Mouse (Mus musculus) hematopoietic stem cell, adult 5-6 weeks (primary cell): ENCODE results near the gene Vmn1r82. TPM values are rescaled to one million over a fixed set of nuclear protein-coding genes. Genes with fewer than 3 reads are reported as not detected.

Experiments
- ATAC-seq, 2 experiments: fragments of 125-278 bp in 1 of 2; replicated peaks in 1 of 2; 2 replicates each; pipeline ENCODE4 v1.8.0; 2016 to 2017; ENCODE audit warnings: inconsistent platforms in 2 of 2, mild to moderate bottlenecking in 2 of 2, moderate number of reproducible peaks in 2 of 2, low read depth in 1 of 2, moderate TSS enrichment in 1 of 2; ENCODE audit not compliant: low FRiP score in 2 of 2, poor library complexity in 2 of 2, severe bottlenecking in 2 of 2, insufficient read depth in 1 of 2, low TSS enrichment in 1 of 2
- total RNA-seq: library from RNA; stranded (forward); fragments of 172-1452, 232-1000 nt; gene quantifications from 2 replicates; pipeline ENCODE4 v1.2.3, GENCODE M21; 2017

Vmn1r82 gene
- total RNA-seq: not detected in 2 replicates

DNA sequence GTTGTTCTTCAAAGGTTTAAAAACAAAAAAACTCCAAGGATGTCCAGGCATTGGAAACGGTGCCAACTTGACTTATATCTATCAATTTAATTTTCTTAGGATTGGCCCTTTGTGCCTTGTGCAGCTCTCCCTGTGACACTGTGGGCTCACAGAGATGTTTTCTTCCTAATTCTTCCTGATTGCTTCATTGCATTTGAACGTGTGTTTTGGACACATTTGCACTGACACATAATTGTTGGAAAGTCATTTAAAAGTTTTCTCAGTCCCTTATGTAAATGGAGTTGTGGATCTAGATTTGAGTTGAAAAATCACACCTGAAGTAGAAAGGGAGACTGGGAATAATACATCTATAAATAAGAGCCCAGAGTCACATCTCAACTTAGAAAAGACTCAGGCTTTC is at the start of gene Vmn1r82:
Gene Vmn1r82 (plus strand): TSS at position 301 of the 400 bp plus-strand sequence.
- ATAC-seq: no peak

DNA sequence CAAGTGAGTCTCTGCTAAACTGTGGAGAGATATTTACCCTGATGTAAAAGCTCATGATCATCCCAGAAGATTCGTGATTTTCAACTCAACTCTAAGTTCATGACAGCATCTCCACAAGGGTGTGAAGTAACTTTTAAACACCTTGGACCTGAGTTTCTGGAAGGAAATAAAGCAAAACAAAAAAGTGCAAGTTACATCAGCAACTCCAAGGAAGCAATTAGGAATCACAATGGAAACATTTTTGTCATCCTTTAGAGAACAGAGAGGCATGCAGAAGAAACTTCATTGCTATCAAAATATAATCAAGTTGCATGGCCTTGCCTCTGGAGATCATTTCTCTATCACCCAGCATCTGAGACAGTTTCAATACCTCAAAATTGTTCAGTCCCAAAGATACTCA is 32.1 kb upstream of the Vmn1r82 start, which contains the start of gene Vmn1r81:
Gene Vmn1r81 (minus strand): TSS at position 101 of the 400 bp plus-strand sequence.
- ATAC-seq: no peak

DNA sequence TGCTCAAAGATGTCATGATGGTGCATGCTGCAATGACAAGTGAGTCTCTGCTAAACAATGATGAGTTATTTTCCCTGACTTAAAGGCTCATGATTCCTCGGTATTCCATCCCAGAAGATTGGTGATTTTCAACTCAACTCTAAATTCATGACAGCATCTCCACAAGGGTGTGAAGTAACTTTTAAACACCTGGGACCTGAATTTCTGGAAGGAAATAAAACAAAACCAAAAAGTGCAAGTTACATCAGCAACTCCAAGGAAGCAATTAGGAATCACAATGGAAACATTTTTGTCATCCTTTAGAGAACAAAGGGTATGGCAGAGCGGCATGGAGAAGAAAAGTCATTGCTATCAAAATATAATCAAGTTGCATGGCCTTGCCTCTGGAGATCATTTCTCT is 29.2 kb downstream of the Vmn1r82 start, which contains the start of gene Vmn1r83:
Gene Vmn1r83 (minus strand): TSS at position 101 of the 400 bp plus-strand sequence.
- ATAC-seq: no peak

Other genes starting within 250 kb of the Vmn1r82 start
- gene Vmn1r78, start 150.2 kb upstream of the Vmn1r82 start, total RNA-seq: not detected in 2 replicates
- gene Vmn1r79, start 129.2 kb upstream of the Vmn1r82 start, total RNA-seq: not detected in 2 replicates
- not detected in 2 replicates for gene Vmn1r80, start 111.1 kb upstream of the Vmn1r82 start, total RNA-seq
- not detected in 2 replicates for gene Vmn1r81, start 32.2 kb upstream of the Vmn1r82 start, total RNA-seq
- not detected in 2 replicates for gene Vmn1r83, start 29.1 kb downstream of the Vmn1r82 start, total RNA-seq
- gene Vmn1r84, start 68.8 kb downstream of the Vmn1r82 start, total RNA-seq: not detected in 2 replicates
- 6.6 and 8.4 TPM in 2 replicates for gene Zfp551, start 122.3 kb downstream of the Vmn1r82 start, total RNA-seq
- gene Zfp606, start 177.9 kb downstream of the Vmn1r82 start, total RNA-seq: 18.0 and 22.2 TPM in 2 replicates
- not detected in 2 replicates for gene 2900092C05Rik, start 212.1 kb downstream of the Vmn1r82 start, total RNA-seq